Mouse (Mus musculus): Measurements from ENCODE around the gene Stam2.

Gene Stam2

GRCm38 (mm10) chr2:52651547-52651946 is 90.5 kb downstream of the Stam2 start:
- DNase-seq (ENCODE audit: extremely low spot score): no peak

GRCm38 (mm10) chr2:52647255-52647998 is 94.7 kb downstream of the Stam2 start:
- no peak for DNase-seq (ENCODE audit: extremely low spot score)

- DNase-seq (ENCODE audit: extremely low spot score): no peak
These were observed 98.4 kb downstream of the Stam2 start for GRCm38 (mm10) chr2:52643657-52644056.
